Mouse (Mus musculus) kidney, adult 2 months (tissue): ENCODE results near the gene Cmss1.

ENCODE experiments used
- CTCF ChIP-seq: fragments of 200-500 bp; conservative IDR thresholded peaks from 2 replicates; pipeline ENCODE4 v1.5.1; 2011; ENCODE audit warnings: low read depth, mild to moderate bottlenecking, control low read depth, low read length, moderate library complexity, mixed read lengths; ENCODE audit not compliant: insufficient read depth, insufficient read length
- POLR2A ChIP-seq: fragments of 200-500 bp; IDR thresholded peaks from one replicate; pipeline ENCODE4 v1.6.1; 2011; ENCODE audit warnings: low read depth, low read length, control low read depth

DNA sequence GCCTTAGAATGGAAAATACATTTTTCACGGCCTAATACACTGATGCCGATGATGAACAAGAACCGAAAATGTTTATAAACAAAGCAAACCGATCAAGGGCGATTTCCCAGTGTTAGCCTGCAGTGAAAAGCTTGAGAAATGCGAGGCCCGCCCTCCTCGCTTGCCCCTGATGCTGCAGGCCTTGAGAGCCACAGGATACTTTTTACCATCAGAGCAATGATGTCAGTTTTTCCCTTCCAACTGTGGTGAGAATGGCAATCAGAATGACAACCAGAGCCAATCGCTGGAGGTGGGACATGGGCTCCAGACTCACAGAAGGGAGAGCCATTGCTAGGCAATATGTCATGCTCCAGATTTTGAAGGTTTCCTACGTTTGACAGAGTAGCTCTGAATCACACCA, 346.5 kb downstream of the Cmss1 start:
- TF ChIP-seq POLR2A: no peak
- no peak for TF ChIP-seq CTCF
